Mouse (Mus musculus): ENCODE measurements at regions not wholly inside any gene's neighbourhood (a gene's known extent, or its start where the extent isn't known, plus 50 kb on each side); places are given as distances from the start of the nearest gene placed in this dataset.

DNA sequence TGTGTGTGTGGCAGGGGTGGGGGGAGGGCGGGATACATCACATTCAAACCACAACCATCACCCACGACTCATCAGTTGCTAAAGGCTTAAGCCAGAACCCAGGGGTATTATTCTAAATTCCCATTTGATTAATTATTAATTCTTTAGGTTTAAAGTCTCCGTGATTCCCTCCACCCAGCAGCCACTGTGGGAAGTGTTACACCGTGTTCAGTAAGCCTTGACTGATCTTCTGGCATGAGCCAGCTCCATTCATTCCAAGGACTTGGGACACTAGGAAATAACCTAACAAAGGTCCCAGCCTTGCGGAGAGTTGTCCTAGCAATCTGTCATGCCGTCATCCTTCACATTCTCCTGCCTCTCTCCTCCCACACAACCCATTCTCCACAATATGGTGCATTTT is 256.6 kb downstream of the Rps15a start:
- no peak for ATAC-seq

DNA sequence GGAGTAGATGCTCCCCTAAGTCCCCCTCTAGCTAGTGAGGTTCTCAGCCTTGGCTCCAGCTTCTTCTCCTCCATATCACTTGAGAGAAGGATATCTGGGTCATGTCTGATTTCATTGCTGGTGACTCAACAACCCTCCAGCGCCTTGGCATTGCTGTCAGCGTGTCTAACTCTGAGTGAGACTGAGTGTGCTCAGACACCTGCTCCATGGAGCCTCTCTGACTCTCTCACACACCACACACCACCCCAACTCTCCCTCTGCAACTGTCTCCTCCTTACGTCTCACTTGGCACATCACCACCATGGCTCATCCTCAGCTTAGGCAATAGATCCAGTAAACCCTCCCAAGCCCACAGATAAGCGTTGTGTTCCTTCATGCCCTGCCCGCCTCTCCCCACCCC is 260.0 kb downstream of the Rps15a start:
- no peak for ATAC-seq

DNA sequence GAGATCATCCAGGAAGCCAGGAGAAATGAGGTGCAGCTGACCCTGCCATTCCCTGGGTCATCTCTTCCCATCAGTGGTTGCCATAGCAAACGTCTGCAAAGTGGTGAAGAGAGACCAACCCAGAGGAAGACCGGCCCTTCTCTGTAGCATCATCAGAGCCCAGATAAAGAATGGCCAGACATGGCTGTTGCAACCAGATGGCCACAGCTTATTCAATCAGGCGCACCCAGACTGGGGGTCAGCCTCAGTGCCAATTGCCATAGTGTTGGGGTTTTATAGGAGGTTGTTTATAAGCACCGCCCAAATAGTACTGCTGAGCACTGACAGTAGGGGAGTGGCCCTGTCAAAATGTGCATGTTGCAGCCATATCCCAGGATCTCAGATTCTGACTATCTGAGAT is 262.3 kb downstream of the Rps15a start:
- no peak for ATAC-seq

DNA sequence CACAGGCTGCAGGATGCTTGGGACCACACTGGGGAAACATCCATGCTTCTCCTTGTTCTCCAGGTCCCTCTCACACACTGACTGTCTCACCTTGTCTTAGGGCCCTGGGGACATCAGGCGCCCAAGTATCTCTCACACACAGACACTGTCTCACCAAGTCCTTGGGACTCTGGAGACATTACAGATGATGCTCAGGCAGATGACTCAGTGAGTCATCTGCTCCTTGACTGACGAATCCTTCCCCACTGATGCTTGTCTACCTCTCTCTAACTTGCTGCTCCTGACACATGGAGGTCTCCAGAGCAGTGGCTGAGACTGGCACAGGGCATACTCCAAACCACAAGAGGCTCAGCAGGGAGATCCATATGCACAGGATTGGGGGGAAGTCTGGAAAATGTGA is 263.1 kb downstream of the Rps15a start:
- ATAC-seq, result no peak

DNA sequence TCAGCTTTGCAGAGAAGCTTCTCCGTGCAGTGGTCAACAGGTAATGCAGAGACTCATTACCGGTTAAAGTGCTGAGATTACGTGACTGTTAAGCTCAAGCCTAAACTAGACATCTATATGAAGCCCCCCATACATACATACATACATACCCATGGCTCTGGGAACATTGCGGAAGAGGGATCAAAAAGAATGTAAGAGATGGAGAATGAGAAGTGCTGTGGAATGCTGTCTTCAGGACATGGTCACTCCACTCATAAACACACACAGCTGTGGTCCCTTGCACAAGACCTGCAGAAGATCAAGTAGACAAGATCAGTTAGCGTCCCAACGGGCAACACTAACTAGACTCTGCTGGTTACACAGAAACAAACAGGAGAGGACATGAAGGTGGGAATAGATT is 265.2 kb downstream of the Rps15a start:
- no peak for ATAC-seq

DNA sequence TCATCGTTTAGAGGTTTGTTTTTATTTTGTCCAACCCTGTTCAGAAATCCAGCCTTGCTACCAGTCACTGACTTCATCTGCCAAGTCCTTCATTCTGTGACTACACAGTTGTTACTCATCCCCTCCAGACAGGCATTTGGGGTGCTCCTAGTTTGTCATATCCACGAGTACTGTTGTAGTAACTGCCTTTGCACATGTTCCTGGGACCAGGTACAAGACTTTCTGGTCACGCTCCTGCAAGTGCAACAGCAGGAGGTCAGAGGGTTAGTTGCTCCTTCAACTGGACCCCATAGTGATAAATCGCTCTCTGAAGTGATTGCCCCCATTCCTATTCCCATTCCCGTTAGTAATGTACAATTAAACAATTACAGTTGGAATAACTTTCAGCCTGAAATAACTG is 269.9 kb downstream of the Rps15a start:
- ATAC-seq, result no peak

DNA sequence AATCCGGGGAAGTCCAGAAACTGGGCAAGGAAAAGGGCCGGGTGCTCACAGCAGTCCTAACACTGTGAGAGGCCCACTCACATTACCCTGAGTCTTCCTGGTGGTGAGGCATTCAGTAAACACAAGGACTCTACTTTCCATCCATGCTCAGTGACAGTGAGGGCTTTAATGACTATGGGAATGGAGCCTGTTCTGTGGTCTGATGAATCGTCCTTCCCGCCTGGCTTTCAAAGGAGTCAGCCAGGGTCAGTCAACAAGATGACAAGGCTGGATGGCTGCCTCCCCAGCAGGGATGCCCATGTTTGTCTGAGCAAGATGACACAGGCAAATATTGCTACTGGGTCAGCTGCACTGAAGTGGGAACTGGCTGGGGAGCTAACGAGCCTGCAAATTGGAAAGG is 273.2 kb downstream of the Rps15a start:
- no peak for ATAC-seq

DNA sequence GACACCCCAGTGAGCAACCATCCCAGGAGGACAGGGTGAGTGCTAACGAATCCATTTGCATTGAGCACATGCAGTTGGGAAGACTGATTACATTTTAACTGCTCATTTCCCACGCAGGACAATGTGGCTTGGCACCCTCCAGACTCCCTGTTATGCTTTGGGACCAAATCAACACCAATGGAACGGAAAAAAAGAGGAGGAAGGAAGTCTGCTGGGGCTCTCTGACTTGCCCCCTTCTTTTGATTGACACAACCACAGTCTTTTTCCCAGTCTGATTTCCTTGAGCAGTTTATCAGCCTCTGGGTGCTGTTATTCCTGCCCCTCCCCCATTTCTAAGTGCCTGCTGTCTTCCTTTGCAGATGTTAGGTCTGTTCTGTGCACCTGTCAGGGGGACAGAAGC is 321.0 kb downstream of the Rps15a start:
- no peak for ATAC-seq

DNA sequence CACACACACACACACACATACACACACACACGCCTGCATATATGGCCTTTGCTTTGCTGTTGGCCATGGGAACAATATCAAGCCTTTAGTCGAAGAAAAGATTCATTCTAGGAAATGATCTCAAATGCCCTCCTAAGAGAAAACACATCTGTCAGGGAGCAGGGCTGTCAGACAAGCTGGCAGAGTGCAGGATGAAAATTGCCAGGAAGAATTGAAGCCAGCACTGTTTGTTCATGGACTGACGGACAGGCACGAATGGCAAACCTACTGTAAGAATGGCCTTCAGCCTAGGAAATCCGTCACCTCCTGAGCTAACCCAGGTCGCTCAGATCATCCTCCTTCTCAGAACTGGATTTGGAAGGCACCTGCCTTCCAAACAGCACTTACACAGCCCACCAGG is 322.0 kb downstream of the Rps15a start:
- ATAC-seq, result no peak

DNA sequence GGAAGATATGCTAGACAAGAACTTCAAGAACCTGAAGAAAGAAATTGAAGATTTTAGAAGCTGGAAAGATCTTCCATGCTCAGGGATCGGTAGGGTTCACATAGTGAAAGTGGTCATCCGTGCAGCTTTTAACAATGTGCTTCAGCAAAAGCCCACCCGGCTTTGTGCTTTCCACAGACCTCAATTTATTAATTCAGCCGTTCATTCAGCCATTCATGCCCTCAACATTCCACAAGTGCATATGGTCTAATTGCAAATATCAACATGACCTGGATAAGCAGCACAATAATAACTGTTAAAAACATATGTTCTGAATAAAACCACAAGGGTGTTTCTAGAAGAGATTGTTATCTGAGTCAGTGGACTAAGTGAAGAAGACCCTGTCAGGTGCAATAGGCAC is 323.5 kb downstream of the Rps15a start:
- ATAC-seq, result no peak

DNA sequence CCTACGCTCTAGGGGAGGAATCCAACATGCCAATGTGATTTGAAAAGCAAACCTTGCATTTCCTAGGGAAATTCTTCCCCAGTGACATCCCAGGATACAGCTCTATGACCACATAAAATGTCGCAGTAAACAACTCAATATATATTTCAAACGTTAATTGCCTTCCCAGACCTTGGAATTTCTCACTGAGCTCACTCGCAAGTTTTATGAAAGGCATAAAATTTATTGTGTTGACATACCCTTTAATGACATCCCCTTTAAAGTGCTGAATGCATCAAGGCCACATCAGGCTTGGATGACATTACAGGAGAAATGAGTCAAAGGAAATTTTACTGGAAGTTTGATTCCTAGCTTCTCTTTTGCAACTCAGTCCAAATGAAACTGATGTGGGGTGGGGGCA is 337.0 kb downstream of the Rps15a start:
- no peak for ATAC-seq

DNA sequence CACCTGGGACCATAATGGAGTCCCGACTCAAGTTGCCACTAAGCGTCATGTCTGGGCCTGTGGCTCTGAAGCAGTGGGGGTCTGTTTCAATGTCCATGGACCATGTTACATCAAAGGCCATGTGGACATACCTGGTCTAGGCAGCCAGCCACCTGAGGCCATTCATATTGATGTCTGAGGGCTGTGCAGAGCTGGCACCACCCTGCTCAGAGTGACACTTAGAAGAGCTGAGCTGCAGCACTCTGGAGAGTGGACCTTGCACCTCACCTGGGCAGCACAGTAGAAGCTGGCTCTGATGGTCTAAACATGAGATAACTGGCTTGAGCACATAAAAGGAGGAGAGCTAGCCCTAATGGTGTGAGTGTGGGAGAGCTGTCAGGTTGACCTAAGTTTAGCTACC is 338.1 kb downstream of the Rps15a start:
- no peak for ATAC-seq

DNA sequence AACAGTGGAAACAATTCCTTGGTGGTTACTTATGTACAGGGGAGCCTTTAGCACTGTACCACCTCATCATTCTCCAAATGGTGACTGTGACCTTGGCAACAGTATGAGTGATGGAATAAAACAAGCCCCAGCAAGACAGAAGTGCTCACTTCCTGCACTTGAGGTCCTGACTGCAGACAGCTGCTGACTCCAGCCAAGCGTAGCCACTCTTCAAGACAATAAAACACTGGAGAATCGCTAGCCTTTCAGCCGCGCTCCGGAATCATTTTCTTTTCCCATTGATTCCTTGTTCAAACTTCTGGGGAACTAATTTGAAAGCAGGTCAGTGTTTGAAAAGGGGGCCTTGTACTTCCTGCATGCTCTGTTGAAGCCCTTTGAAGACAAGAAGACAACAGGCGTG is 344.2 kb downstream of the Rps15a start:
- no peak for ATAC-seq

DNA sequence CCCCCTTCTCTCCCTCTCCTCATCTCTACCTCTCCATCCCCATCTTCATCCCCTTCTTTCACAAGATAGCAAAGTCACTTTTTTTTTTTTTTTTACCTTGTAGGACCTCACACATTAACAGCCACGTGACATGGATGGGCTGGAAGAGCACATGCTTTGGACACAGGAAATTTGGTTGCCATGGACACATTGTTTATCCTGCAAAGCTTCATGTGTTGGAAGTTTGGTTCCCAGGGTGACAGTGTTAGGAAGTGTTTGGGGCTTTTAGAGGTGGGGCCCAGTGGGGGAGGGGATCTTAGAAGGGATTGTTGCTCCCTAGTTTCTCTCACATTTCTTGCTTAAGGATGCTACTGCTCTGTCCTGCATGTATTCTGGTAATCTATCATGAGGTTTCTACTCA is 356.5 kb downstream of the Rps15a start:
- no peak for ATAC-seq

DNA sequence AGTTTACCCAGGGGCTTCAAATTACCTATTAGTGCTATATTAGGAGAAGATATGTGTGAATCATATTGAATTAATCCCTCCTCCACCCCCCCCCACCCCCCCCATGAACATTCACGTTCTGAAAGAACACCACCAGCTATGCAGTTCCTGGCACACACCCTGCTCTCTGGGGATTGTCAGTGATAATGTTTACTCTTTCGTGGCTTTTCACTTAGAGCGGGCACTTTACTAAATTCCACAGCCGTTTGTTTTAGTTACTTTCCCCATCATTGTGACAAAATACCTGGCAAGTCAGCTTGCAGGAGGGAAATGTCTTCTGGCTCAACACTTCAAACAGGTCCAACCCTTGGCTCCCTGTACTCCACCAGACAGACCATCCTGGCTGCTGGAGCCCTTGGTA is 359.0 kb downstream of the Rps15a start:
- ATAC-seq, result no peak

DNA sequence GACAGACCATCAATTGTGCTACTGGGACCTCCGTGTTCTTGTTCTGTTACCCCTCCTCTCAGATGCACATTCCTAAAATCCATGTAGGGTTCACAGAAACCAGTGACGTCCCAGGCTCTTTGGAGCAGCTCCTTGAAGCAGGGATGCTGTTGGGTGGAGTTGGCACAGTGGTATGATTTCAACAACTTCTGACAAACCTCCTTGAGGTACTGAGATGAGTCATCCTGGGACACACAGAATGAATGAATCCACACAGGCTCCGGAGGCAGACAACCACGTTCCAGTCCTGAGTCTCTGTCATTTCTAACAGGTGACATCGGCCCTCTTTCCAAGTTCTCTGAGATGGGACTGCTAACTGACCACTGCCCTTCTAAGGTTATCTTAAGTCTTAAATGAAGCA is 360.2 kb downstream of the Rps15a start:
- ATAC-seq, result no peak

DNA sequence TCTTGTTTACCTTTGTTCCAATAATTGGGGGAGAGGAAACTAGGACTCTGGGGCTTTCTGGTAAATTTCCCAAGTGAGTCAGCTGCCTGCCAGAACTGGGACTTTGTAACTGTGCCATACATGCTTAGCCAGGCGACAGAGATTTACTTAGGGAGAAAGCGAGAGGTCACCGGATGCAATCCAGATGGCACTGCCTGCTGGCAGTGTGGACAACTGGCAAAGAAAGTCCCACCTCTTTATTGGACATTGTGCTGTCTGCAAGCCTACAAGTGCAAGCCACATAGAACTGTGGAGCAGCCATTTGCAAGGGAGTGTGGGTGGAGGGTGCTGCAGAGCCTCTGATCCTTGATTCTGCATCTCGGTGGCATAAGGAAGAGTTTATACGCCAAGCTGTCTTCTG is 362.7 kb downstream of the Rps15a start:
- no peak for ATAC-seq

DNA sequence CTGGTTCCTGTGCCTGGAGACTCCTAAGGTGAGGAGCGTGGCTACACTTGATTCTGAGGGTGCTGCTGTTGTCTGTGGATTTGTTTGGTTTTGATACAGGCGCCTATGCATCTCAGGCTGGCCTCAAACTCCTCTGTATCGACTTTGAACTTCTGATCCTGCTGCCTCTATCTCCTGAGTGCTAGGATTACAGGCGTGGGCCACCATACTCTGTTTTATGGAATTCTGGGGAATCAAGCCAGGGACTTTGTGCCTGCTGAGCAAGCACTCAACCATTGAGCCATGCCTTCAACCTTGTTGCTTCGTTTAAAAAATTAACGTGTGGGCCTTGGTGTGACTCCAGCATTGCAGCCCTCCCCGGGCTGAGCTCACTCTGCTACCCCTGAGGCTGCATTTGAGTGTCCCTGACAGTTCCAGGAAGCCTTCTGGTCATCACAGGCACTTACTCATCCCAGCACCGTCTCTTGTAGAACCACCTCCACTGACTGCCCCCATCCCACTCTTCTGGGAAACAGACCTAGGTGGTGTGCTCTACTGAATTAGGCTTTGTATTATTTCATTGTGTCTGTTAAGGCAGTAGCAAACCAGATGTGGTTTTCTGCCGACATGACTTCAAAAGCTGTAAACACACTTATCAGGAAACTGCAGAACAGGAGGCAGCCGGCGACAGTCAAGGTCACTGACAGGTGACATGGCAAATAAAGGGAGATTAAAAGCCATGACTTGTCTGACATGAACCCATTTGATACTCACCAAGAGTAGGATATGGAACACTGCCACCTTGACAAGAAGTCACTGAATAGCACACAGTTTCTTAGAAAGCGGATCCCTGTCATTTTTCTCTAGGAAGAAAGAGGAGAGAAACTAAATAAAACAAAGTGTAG is 363.4 kb downstream of the Rps15a start:
- ATAC-seq, result no peak

DNA sequence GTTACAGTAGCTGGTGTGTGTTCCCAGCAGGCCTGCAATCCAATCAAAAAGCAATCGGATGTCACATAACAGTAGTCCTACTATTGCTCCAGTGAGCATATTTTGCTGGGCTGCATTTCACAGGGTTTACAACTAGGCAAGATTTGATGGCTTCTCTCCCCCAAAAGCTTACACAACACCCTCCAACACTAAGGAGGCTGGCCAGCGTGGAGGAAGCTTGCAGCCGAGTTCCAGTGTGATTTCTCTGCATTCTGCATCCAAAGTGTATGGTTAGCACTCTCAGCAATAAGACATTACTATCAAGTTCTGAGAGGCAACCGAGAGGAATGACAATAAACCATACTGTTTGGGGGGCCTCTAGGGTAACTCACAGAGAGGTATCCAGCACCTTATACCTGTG is 367.2 kb downstream of the Xylt1 start:
- no peak for ATAC-seq

DNA sequence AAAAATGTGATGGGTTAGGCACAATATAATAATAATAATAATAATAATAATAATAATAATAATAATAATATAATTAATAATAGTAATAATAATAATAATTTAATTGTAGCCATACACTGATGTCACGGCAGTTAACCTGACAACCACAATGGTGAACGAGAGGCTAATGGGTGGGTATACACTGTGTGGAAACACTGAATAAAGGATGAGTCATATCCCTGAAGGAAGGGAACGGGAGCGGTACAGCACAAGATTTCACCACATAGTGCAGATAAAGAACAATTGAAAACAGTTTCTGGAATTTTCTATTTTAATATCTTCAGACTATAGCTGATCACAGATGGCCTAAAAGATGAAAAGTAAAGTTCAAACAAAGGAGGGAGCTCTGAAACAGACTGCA is 365.6 kb downstream of the Xylt1 start:
- no peak for ATAC-seq

DNA sequence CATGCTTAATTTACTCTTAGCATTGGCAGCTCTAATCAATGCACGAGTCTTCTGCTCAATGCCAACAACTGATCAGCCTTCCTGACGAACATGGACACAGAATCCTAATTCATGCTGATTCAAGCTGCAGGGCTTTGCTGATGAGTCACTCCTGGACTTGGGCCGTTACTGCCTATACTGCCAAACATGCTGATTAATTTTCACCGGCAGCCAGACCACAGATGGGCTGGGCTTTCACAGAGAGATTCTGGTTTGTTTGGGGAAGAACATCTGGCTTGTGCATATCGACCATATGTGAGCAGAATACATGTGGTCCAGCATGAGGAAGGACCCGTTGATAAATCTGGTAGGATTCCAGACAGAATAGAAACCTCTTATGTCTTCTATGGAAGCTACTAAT is 358.9 kb downstream of the Xylt1 start:
- ATAC-seq, result no peak

DNA sequence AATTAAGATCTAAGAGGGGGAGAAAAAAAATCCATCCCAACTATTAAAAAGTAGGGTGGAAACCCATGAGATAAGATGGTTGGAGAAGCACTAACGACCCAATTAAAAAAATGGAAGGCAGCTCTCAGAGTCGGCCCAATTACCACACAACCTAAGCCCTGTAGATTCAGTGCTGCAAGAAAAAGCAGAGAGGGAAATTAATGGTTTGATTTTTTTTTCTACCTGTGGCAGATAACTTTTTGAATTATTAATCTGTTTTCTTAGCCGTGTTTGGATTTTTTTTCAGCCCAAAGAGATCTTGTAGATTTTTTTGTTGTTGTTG is 354.9 kb downstream of the Xylt1 start:
- no peak for ATAC-seq

DNA sequence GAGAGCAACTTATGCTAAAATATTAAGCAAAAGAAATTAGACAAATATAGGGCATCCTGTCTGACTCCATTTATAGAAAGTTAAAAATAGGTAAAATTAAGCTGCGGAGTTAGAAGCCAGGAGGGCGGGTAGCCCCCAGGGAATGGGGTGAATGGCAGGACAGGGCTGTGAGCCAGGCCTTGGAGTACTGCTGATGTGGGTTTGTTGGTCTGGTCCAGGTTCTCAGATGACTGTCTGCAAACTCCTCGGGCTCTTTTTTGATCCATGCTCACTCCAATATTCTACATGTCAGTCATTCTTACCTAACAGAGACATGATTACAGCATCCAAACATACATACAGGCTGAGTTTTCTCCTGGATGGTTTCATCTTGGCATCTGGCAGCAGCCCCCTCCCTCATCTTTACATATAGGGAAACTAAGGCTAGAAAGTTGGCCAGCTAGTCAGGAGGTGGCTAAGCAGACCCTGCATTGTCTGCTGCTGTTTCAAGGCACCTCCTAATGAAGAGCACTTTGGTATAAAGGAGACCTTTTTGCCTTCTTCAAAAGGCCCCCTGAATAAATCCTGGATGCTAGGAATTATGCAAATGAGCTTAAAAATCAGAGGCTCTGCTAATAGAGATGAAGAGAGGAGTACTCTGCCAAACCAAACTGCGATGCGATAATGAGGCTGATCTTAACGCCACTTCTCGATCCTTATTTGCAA is 354.4 kb downstream of the Xylt1 start:
- ATAC-seq, result no peak

DNA sequence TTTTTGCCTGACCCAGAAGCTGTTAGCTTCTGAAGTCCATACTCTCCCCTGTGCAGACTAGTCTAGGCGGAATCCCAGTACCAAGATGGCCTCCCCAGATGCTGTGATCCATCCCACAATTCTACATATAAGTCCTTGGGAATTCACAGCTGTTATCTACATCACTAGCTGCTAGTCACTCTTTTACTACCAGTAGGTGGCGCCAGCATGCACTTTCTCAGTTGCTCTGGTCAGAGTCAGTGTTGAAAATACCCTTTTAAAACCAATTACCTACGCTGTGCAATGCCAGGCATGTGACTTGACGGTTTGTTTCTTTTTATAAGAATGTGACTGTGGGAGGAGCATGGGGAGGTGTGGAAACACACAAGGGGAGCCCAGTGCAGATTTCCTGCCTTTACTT is 348.3 kb downstream of the Xylt1 start:
- no peak for ATAC-seq
